Mouse (Mus musculus) embryonic fibroblast, embryonic 13.5 days (primary cell): ENCODE measurements around the gene Pla1a. TPM values are rescaled to one million over a fixed set of nuclear protein-coding genes. Genes with fewer than 3 reads are reported as not detected.

ENCODE experiments used
- H3K27ac ChIP-seq: 2 replicates; pipeline ENCODE4 v1.5.1; 2012; ENCODE audit warnings: low read length, control low read depth, inconsistent platforms; ENCODE audit not compliant: insufficient read depth
- H3K4me1 ChIP-seq: 2 replicates; pipeline ENCODE4 v1.6.1; 2011; ENCODE audit warnings: low read length; ENCODE audit not compliant: control insufficient read depth, insufficient read depth
- H3K4me3 ChIP-seq: 2 replicates; pipeline ENCODE4 v1.5.1; 2011; ENCODE audit warnings: mild to moderate bottlenecking, control low read depth, low read length; ENCODE audit not compliant: insufficient read depth
- CTCF ChIP-seq: IDR thresholded peaks from 2 replicates; pipeline ENCODE4 v1.5.1; 2011; ENCODE audit warnings: mild to moderate bottlenecking, control low read depth, low read length, moderate library complexity, borderline replicate concordance; ENCODE audit not compliant: insufficient read depth
- POLR2A ChIP-seq: IDR thresholded peaks from 2 replicates; pipeline ENCODE4 v1.6.1; 2011; ENCODE audit warnings: low read depth, mild to moderate bottlenecking, control low read depth, low read length, moderate library complexity
- polyA plus RNA-seq: library from polyadenylated mRNA; stranded (reverse); fragments of >200 nt; gene quantifications from 2 replicates; pipeline ENCODE4 v1.2.4, GENCODE M21; 2011; ENCODE audit warnings: low read depth; ENCODE audit not compliant: missing spikeins, insufficient read length

Pla1a gene
- polyA plus RNA-seq, 1 experiment: 1.2 TPM

GRCm38 (mm10) chr16:38362493-38363255 is 70.3 kb downstream of the Pla1a start:
- Histone ChIP-seq H3K4me3 (no peak overlapping the region), H3K4me1 (no peaks in the 10 kb centered on the region), H3K27ac (no peak overlapping the region)
- TF ChIP-seq POLR2A: no peak
- no peak for TF ChIP-seq CTCF

- no peaks in the 10 kb centered on the region for H3K4me1 ChIP-seq
- no peak for TF ChIP-seq CTCF
- TF ChIP-seq POLR2A: no peak
- H3K27ac ChIP-seq: no peak within 1 kb of the TSS
- no peak within 1 kb of the TSS for H3K4me3 ChIP-seq
Measured at GRCm38 (mm10) chr16:38361933-38362332, 71.0 kb downstream of the Pla1a start, which contains the start of gene Popdc2. Gene Popdc2 (plus strand): TSS chr16:38362209.

GRCm38 (mm10) chr16:38360317-38360716 is 72.6 kb downstream of the Pla1a start:
- no peak for TF ChIP-seq CTCF
- no peak for TF ChIP-seq POLR2A
- H3K4me1 ChIP-seq: no peaks in the 10 kb centered on the region

DNA sequence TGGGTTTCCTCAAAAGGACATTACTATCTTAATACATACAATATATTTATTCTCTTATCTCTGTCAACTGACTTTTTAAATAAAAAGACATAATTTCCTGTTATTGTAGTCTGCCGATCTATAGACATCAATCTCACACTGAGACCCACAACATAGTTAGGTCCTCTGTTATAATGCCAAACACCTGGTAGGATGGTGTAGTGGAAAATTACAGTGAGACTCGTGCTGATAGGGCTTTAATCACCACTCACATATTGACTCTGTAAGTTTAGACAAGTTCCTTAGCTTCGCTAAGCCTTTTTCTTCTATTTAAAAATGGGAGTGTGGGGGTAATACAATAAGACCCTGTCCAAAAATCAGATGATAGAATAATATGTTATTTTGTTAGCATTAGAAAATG is 73.1 kb downstream of the Pla1a start:
- no peaks in the 10 kb centered on the region for H3K4me1 ChIP-seq
- no peak overlapping the region for H3K4me3 ChIP-seq
- no peak for TF ChIP-seq CTCF
- TF ChIP-seq POLR2A: no peak
- H3K27ac ChIP-seq: no peak overlapping the region

More at GRCm38 (mm10) chr16:38360317-38360716, 72.6 kb downstream of the Pla1a start:
- Histone ChIP-seq H3K27ac (no peak overlapping the region), H3K4me3 (no peak overlapping the region)

DNA sequence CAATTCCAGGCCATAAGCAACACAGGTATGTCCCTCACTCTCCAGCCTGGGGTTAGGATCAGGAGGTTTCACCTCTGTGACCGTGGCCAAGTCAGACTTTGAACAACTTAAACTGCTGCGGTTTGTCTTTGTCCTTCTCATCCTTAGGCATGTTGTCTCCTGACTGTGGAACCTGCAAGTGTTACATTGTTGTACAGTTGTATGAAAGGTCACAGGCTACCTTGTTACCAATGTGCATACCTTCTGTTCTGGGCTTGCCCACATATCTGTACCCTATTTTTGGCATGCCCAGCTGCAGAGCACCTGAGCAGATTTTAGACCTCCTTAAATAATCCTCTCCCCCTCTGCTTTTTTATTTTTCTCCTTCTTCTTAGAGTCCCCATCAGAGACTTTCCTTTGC is 73.7 kb downstream of the Pla1a start:
- no peak overlapping the region for H3K27ac ChIP-seq
- no peak overlapping the region for H3K4me3 ChIP-seq
- H3K4me1 ChIP-seq: no peaks in the 10 kb centered on the region
- no peak for TF ChIP-seq CTCF
- TF ChIP-seq POLR2A: no peak

GRCm38 (mm10) chr16:38358256-38358812 is 74.6 kb downstream of the Pla1a start:
- Histone ChIP-seq H3K4me3 (no peak overlapping the region), H3K27ac (no peak overlapping the region), H3K4me1 (no peaks in the 10 kb centered on the region)
- TF ChIP-seq CTCF: no peak
- TF ChIP-seq POLR2A: no peak

DNA sequence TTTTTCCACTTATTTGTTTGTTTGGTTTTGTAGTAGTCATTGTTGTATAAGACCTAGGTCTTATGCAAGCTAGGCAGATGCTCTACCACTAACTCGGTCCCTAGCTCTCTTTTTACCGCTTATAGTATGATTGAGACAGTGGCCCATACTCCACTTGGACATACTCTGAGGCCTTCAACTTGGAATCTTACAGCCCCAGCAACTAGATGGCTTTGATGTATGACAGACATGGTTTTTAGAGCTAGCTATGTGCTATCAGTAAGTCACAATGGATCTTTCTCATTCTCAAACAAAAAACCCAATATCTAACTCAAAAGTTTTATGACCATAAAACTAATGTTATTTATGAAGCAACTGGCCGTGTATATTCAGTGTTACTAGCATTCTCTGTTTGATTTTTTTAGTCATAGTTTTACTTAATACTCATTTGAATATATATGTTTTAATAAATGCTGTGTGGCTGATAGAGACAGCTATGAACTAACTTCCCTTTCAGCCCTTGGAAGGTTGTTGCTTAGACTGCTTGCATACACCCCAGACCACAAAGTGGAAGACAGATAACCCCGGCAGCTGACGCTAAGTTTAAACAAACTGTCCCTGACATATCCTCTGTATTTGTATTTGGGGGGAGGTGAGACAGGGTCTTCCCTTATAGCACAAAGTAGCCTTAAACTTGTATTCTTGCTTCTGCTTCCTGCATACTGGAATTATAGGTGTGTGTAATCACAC is 78.6 kb downstream of the Pla1a start:
- Histone ChIP-seq H3K4me3 (no peak overlapping the region), H3K27ac (no peak overlapping the region), H3K4me1 (no peaks in the 10 kb centered on the region)
- TF ChIP-seq POLR2A: no peak
- TF ChIP-seq CTCF: no peak

DNA sequence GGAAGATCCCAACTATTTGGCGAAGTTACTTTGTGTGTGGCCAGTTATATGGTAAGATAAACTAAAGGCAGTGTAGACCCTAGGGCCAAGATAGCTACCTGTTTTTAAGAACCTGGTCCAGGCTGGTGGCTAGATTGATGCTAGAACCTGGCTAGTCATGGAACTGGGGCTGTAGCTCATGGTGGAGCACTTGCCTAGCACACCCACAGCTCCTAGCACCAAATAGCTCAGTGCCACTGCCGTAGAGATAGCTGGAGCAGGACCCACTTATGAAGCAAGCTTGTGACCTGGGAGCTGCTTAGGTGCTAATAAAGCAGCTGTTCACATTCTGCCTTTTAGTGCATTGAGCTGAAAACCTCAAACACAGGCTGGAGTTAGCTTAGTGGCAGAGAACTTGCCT is 79.3 kb downstream of the Pla1a start:
- Histone ChIP-seq H3K27ac (no peak overlapping the region), H3K4me3 (no peak overlapping the region), H3K4me1 (no peaks in the 10 kb centered on the region)
- TF ChIP-seq POLR2A: no peak
- TF ChIP-seq CTCF: no peak

DNA sequence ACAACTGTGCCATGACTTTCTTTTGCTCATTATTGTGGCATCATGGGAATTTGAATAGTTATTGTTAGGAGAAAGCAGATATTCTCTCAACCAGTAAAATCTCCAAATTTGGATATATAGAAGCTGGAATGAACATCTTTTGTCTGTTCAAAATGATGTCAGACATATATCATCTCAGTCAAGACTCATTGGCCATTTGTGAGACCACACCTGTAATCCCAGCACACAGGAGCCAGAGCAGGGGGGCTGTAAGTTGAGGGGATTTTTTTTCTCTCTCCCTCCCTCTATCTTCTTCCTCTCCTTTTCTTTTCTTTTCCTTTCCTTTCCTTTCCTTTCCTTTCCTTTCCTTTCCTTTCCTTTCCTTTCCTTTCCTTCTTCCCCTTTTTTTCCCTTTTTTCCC is 80.1 kb downstream of the Pla1a start:
- TF ChIP-seq CTCF (no peak), POLR2A (no peak)
- no peak overlapping the region for H3K27ac ChIP-seq
- H3K4me3 ChIP-seq: no peak overlapping the region
- H3K4me1 ChIP-seq: peaks cover 3% of the 10 kb centered on the region; the same call in 1 of the 2 replicates

DNA sequence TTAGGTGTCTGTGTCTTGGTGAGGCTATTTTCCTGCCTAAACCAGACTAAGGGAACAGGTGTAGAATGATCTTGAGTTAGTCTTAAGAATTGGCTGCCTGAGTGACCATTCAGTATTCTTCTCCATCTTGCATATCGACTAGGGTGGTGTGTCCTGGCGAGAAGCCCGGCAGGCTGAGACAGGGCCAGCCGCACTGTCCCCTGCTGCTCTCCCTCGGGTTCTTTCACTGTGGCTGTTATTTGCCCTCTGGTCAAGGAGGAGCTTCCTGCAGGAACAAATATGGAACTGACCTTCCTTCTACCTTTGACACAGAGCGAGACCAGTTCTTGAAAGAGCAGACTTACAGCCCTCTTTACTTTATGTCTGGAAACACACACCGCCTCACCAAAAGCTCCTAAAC is 80.9 kb downstream of the Pla1a start:
- no peak for TF ChIP-seq POLR2A
- TF ChIP-seq CTCF: no peak
- H3K4me3 ChIP-seq: no peak overlapping the region
- no peak overlapping the region for H3K27ac ChIP-seq
- H3K4me1 ChIP-seq: peaks cover 3% of the 10 kb centered on the region; the same call in 1 of the 2 replicates
